Mouse (Mus musculus): ENCODE results near the gene Nphp4. TPM values are rescaled to one million over a fixed set of nuclear protein-coding genes. Genes with fewer than 3 reads are reported as not detected.

The Nphp4 gene
- total RNA-seq, 2 experiments from 2014 or later = 2.7 to 5.1 TPM

DNA sequence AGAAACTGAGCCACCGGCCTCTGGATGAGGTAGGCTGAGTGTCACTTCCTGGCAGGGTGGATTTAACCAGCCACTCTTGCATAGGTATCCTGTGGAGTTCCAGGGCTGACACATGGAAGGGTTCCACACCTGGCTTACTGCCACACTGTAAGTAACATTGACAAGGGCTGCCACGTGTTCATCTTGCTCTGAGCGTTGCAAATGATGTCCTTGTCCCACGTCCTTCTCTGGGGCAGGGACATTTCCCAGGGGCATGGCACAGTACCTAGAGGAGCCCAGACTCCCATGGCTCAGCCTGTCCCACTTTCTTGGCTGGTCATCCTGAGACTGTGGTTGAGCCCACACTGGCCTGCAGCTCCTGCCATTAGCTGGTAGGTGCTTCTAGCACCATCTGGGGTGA lies 91.5 kb downstream of the Nphp4 start:
- DNase-seq = peak in 1 of 2 experiments; percentile 26

DNA sequence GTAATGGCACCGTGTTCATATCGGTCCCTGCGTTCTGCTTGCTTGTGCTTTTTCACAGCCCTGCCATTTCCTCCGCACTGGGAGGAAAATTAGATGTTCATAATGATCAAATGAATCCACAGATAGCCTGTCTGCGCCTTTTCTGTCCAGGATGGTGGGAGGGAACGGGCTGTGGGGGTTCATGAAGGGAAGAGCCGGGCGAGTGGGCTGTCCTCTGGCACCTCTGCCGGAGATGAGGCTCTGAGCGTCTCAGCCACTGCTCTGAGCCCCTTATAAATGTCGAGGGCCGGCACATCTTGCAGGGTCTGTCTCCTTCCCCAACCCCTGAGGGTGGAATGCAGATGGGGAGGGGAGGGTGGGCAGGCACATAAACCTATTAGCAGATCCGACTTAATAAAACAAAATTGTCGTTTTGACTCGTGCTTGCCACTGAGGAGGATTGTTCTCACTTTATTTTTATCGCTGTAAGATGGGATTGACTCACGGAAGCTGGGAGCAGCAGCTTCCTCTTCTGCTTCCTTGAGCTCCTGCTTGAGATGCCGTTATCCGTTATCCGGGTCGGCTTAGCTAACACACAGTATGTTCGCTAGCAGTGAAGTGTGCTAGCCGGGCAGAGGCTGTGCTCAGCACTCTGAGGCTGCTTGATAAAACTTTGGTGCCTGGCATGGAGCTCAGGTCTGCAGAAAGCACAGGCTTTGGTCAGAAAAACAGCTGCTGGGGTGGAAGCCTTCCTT lies 92.3 kb downstream of the Nphp4 start:
- no peak for DNase-seq

DNA sequence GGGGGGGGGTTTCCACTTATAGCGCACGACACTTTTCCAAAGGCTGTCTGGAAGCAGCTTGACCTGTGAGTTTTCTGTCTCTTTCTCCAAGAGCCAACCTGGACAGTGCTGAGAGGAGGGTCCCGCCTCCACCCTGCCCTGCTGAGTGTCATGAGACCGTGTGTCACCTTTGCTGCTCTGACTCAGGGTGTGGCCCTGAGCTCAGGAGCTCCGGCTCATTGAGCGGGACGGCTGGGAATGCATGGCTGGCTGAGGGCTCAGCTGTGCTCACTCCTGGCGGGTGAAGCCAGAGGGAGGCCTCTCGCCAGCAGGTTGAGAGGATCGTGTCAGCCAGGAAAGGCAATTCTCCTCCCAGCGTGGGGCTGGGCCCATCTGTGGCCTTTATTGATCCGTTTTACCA lies 97.8 kb downstream of the Nphp4 start:
- DNase-seq = no peak

DNA sequence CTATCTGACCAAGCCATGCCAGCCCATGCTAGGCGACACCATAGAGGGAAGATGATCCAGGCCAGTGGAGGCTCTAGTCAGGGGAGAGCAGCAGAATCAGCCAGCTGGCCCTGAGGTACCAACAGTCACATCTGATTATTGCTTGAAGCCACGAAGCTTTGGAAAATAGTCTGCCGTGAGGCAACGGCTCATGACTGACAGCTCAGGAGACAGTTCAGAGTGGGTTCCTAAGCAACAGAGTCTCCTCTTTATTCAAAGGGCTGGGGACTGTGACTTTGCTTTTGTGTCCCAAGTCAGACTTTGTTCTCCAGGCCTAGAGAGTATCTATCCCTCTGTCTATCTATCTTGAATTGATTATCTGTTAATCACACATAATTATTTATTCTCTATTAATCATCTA lies 100.3 kb downstream of the Nphp4 start:
- DNase-seq = no peak

DNA sequence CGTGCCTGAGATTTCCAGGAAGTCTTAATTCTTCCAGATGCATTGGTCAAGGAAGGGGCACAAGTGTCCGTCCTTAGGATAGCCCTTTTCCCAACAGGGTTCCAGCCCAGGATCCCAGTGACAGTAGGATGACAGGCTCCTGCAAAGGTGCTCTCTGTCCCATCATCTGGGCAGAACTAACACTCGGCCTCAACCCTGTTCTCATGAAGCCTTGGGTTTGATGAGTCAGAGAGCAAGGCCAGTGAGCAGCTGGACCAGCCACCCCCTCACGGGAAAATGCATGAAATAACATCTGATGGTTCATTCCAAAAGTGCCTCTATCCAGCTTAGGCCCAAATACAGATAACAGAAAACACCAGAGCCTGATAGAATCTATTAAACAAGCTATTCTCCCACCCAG lies 103.5 kb downstream of the Nphp4 start:
- DNase-seq = peak in 1 of 2 experiments; percentile 6

DNA sequence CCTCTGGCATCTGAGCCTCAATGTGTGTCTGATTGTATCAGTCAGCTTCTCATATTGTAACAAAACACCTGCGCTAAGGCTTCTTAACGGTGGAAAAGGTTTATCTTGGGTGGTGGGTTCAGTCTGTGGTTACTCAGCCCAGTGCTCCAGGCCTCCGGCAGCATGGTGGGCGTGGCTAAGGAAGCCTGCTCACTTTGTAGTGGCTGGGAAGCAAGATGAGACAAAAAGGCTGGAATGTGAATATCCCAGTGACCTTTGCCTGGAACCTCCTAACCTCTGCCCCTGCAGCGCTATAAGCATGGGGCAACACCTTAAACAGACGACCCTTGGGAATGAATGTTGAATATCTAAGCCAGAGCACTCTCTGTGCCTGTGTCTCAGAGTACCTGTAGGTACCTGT lies 105.7 kb downstream of the Nphp4 start:
- DNase-seq = no peak

DNA sequence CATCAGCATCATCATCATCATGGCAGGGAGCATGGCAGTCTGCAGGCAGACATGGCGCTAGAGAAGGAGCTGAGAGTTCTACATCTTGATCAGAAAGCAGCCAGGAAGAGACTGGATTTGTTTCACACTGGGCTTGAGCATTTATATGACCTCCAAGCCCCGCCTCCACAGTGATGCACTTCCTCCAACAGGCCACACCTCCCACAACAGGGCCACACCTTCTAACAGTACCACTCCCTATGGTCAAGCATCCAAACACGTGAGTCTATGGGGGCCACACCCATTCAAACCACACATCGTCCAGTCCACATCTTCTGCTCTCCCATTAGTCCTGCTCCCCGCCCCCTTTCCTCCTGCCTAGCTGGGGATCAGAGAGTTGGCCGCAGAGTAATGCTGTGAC lies 107.1 kb downstream of the Nphp4 start:
- no peak for DNase-seq

DNA sequence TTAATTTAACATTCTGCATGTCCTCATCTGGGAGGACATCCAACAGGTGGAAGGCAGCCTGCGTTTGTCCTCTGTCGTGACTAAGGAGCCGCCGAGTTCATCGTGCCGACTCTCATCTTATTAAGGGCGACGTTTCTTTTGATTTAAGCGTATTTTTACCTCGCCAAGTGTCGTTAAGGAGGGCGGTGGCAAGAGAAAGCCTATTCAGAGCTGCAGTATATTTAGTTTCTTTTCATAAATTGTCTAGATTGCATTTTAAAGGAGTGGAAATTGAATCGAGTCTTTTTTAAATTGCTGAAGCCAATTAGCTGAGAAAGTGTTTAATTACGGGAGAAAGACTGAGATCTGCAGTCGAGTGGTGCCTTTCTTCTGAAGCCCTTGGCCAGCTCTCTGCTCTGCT lies 109.0 kb downstream of the Nphp4 start:
- no peak for DNase-seq

DNA sequence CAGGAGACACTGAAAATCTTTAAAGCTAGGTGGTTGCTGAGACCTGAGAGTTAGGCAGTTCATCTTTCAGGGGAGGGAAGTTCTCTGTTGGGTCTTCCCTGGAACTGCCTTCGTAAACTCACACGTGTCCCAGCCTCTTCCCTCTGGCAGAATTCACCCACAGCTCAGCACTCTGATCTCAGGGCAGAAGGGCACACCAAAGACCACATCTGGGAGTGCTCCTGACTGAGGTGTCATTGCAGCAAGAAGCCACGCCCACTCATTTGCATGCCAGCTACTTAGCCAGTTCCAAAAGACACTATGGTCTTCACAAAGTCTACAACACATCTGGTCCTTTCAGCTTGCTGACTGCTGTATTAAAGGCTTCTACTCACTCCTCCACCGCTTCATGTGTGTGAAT lies 109.7 kb downstream of the Nphp4 start:
- no peak for DNase-seq

DNA sequence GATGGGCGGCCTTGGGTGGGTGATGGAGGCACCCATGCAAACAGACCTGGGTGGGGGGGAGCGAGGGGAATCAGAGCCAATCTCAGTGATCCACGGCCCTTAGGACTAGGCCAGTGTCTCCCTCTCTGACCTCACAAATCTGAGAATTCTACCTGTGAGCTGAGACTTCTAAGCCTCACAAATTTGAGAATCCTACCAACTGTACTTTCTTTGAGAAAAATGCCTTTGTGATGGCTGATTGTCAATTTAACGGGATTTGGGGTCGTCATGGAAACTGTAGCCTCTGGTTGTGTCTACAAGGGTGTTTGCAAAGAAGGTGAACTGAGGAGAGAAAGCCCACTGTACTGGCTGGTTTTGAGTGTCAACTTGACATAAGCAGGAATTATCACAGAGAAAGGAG lies 127.8 kb downstream of the Nphp4 start:
- no peak for DNase-seq

DNA sequence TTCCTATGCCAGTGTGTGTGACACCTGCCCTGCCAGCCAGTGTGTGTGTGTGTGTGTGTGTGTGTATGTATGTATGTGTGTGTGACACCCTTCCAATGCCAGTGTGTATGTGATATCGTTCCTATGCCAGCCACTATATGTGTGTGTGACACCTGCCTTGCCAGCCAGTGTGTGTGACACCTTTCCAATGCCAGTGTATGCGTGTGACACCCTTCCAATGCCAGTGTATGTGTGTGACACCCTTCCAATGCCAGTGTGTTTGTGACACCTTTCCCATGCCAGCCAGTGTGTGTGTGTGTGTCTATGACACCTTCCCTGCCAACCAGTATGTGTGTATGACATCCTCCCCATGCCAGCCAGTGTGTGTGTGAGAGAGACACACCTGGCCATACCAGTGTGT lies 132.7 kb downstream of the Nphp4 start:
- no peak for DNase-seq

DNA sequence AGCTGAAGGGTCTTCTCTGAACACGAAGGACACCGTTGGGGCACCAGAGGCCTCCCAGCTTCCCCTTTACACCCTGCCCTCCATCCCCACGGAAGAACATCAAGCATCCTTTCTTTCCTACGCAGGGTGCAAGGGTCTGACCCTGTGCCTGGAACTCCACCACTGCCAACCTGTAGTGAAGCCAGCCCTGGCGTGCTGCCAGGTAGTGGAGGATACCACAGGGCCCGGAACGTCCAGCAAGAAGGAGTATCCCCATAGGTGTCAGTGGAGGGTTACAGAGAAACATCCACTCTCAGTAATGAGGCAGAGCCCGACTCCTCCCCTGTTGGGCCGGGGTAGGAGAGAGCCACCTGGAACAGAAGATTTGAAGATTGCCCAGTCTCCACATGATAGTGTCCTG lies 133.5 kb downstream of the Nphp4 start:
- no peak for DNase-seq

Other genes with a start within 250 kb of the Nphp4 start
- gene Gpr153, start 202.5 kb upstream of the Nphp4 start, total RNA-seq (2021) = 1 to 10 TPM; 4.7 to 7.2 TPM
- gene Hes3, start 185.0 kb upstream of the Nphp4 start, total RNA-seq (2021) = not detected
- 10 to 100 TPM; 49.0 to 50.2 TPM for gene Icmt, start 179.5 kb upstream of the Nphp4 start, total RNA-seq (2021)
- gene Rnf207, start 157.7 kb upstream of the Nphp4 start, total RNA-seq (2021) = under 1 TPM; 0.46 to 0.96 TPM
- 100 to 1,000 TPM; 496 to 507 TPM for gene Rpl22, start 151.0 kb upstream of the Nphp4 start, total RNA-seq (2021)
- 1 to 10 TPM; 5.0 to 5.4 TPM for gene Chd5, start 138.1 kb upstream of the Nphp4 start, total RNA-seq (2021)
- gene Kcnab2, start 1.2 kb downstream of the Nphp4 start, total RNA-seq (2021) = 1 to 10 TPM; 3.9 to 4.7 TPM

All from adrenal gland, postnatal 36 days (tissue).